Mouse (Mus musculus) brain, embryonic 14.5 days (tissue): ENCODE measurements around the gene Drc3. TPM values are rescaled to one million over a fixed set of nuclear protein-coding genes. Genes with fewer than 3 reads are reported as not detected.
"Not testable (repeated sequence)": the region's sequence is repeated elsewhere in the genome, so short reads cannot be mapped to it uniquely, and the experiment has no call there.

Experiments
- DNase-seq: peaks from one replicate; pipeline ENCODE4 v3.0.0-alpha.2; 2011; ENCODE audit warnings: low read depth
- CTCF ChIP-seq: fragments of 200-500 bp; IDR thresholded peaks from 2 replicates; pipeline ENCODE4 v1.5.1; 2012; ENCODE audit warnings: inconsistent platforms, mild to moderate bottlenecking, moderate library complexity, borderline replicate concordance; ENCODE audit not compliant: insufficient read depth, insufficient read length; ENCODE audit errors: extremely low read depth
- POLR2A ChIP-seq: fragments of 200-500 bp; IDR thresholded peaks from 2 replicates; pipeline ENCODE4 v1.6.1; 2012; ENCODE audit warnings: mild to moderate bottlenecking, inconsistent platforms, borderline replicate concordance; ENCODE audit not compliant: poor library complexity, insufficient read depth, insufficient read length, severe bottlenecking; ENCODE audit errors: extremely low read depth
- polyA plus RNA-seq: library from polyadenylated mRNA; depleted of rRNA; stranded (reverse); fragments of >200 nt; gene quantifications from 2 replicates; pipeline ENCODE4 v1.2.3, GENCODE M21; 2012

The Drc3 gene
- polyA plus RNA-seq, 1 experiment: 7.1 TPM

DNA sequence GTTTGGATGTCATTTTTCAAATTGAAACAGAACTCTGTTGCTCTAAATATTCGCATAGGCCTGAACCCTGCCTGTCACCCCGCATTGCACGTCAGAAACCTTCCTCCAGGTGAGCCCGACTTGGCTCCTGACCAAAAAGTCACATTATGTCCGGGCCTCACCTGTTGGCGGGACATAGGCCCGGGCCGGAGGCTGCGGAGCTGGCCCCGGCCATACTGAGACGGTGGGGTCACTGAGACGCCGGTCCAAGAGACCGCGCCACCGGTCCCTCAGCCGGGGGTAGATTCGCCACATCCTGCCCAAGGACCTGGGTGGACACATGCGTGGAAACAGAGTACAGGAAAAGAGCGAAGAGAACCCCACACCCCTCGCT, 63.4 kb downstream of the Drc3 start:
- no peak for TF ChIP-seq POLR2A
- TF ChIP-seq CTCF: no peak
- no peak for DNase-seq

DNA sequence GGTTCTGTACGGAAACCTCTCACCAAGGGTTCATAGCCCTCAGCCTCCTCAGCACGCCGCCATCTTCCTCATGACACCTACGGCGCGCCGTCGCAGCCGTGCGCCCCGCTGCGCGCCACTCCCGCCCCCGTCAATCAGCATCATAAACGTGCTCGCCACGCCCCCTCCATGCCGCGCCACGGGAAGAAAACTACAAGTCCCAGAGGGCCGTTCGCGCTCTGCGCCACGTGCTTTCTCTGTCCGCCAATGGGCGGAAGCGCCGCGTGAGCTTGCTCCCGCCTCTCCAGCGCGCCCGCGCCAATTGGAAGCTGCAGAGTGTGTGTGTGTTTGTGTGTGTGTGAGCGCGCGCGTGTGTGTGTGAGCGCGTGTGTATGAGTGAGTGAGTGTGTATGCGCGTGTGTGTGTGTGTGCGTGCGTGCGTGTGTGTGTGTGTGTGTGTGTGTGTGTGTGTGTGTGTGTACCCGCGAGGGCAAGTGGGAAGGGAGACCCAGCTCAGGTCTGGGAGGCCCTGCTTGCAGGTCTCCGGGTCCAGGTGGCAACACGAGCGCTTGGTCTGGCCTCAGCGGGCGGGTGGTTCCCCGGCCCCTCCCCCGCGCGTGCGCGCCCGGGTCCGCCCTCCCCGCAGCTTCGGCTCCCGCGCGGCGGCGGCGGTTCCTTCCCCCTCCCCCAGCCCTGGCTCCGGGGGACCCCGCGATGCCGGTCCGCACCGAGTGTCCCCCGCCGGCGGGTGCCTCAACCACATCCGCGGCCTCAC, 64.0 kb downstream of the Drc3 start, which contains the start of gene Gid4:
Gene Gid4, plus strand, starts transcription at position 183 of the 754 bp plus-strand sequence.
- DNase-seq: peak; percentile 100
- TF ChIP-seq POLR2A (peak; percentile 71; the same call in 1 of the 2 replicates), CTCF (no peak)

DNA sequence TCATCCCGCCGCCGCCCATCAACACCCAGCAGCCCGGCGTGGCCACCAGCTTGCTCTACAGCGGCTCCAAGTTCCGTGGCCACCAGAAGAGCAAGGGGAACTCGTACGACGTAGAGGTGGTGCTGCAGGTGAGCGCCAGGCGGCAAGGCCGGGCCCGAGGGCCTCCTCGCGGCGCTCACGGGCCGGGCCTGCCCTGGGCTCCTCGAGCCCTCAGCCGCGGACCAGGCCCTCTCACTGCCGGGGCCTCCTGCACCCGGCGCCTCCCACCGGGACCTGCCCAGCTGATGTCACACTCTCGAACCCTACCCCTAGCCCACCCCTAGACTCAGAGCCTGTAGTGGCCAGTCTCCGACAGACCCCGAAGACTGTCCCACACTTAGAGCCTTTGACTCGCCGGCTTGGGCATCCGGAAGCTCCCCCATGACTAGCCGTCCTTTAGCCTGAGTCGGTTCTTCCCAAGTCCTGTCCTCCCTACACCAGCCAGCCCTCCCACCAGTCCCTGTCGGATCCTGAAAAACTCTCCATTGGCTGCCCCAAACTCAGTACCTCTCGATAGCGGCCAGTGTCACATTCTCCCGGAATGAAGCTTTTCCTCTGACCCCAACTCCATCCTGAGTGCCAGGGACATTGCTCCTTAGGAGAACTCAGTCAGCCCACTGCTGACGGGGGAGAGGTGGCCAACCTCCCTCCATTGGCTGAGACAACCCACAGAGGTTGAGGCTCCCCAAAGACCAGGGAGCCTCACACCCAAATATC, 64.8 kb downstream of the Drc3 start, which contains the start of gene Atpaf2:
Gene Atpaf2, minus strand, starts transcription at position 741 of the 756 bp plus-strand sequence.
- DNase-seq: peak; percentile 31

DNA sequence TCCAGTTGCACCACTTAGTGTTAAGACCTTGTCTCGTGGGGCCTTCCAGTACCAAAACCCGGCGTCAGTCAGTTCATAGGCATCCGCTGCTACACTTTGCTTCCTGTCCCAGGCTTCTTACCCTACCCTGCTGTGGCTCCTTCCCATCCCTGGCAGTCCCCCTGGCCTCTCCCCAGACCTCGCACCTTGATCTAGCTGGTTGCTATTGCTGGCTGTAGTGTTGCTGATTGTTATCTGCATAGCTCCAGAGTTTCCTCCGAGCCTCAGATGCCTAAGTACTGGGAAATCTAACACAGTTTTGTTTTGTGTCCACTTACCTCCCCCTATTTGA, 65.3 kb downstream of the Drc3 start:
- DNase-seq: no peak
- no peak for TF ChIP-seq POLR2A
- TF ChIP-seq CTCF: no peak

More for the DNA sequence above, 64.8 kb downstream of the Drc3 start, which contains the start of gene Atpaf2:
- TF ChIP-seq CTCF (no peak), POLR2A (peak; percentile 2; the same call in 1 of the 2 replicates)

DNA sequence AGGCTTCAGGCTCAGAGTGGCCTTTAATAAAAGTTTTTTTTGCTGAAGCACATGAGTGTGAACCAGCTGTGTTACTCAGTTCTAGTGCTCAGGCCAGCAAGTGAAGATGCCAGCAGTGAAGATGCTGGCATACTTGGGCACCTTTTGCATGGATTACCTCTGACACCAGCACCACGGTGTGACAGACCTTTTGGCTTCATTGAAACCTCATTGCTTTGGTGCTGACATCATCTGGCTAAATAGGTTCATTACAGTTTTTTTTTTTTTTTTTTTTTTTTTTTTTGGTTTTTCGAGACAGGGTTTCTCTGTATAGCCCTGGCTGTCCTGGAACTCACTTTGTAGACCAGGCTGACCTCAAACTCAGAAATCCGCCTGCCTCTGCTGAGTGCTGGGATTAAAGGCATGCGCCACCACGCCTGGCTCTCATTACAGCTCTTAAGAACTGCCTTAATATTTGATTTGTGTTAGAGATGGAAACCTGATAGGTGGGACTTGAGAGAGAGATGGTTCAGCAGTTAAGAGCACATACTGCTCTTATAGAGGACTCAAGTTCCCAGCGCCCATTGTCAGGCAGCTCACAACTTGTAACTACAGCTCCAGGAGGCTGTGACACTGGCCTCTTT, 69.0 kb downstream of the Drc3 start:
- no peak for DNase-seq
- TF ChIP-seq POLR2A (no peak), CTCF (no peak)

DNA sequence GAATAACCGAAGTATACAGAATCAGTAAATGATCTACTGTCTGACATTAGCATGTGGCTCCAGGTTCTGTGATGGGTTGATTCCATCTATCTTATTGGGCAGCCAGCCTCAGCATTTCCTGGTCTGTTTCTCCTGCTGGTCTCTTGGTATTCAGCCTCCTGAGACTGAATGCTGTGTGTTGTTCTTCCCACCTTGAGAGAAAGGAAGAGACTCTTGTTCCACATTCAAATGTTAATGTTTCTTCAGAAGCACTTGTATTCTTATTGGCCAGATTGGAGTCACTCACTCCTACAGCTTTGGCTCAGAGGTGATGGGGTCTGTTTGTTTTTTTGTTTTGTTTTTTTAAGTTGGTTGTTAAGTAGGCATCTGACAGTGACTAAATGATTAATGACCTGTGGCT, 69.9 kb downstream of the Drc3 start:
- no peak for TF ChIP-seq CTCF
- TF ChIP-seq POLR2A: no peak
- no peak for DNase-seq

DNA sequence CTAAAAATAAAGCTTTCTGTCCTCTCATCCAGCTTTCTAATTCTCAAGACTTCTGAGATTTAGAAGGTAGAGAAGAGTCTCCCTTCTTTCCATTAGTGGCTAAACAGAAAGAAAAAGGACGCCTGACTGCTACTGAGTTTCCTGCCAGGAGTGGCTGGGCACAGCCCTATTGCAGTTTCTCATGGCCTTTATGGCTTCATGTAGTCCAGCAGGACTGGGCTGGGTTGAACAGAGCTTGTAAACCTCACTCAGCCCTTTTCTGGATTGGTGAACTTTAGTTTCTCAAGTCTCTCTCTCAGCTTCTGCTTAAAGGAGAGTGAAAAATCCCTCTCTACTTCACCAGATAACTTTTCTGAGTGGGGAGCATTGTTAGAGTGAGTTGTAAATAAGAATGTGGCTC, 73.3 kb downstream of the Drc3 start:
- TF ChIP-seq POLR2A: no peak
- TF ChIP-seq CTCF: no peak
- DNase-seq: no peak

DNA sequence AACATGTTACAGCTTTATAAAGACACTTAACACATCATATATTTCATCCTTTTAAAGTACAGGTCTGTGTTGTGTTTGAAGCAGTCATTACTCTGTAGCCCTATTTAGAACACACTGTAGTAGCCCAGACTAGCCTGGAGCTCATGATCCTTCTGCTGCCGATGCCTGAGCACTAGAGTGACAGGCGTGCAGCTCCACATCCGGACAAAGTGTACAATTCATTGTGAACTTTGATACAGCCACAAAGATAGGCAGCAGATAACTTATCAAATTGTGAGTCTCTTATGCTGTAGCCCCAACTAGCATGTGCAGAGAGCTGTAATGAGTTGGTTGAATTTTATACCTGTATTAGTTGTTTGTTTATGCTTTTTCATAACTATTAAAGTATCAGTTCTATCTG, 74.5 kb downstream of the Drc3 start:
- TF ChIP-seq CTCF (no peak), POLR2A (no peak)
- no peak for DNase-seq

DNA sequence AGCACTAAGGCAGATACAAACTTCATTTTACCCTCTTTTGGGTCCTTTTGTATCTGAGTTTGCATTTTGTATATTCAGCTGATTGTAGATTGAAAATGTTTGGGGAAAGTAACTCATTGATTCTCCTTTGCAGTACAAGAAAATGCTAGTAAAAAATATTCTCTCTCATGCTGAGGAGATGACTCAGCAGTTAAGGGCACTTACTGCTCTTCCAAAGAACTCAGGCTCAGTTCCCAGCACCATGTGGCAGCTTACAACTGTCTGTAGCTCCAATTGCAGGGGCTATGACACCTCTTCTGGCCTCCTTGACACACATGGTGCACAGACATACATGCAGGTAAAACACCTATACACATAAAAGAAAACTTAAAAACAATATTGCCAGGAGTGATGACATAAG, 80.4 kb downstream of the Drc3 start:
- no peak for TF ChIP-seq CTCF
- TF ChIP-seq POLR2A: no peak
- DNase-seq: no peak

DNA sequence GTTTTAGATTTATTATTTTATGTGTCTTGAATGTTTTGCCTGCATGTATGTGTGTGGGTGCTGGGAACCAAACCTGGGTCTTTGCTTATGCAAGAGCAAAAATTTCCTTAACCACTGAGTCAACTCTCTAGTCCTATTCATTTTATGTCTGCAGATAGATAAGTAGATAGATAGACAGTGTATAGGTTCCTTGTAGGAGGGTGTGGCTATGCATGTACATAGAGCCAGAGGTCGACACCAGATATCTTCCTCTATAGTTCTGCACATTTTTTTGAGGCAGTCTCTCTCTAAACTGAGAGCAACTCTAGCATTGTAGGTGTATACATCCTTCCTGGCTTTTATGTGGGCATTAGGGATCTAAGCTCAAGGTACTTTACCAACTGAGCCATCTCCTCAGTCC, 82.0 kb downstream of the Drc3 start:
- TF ChIP-seq CTCF (no peak), POLR2A (no peak)
- no peak for DNase-seq

DNA sequence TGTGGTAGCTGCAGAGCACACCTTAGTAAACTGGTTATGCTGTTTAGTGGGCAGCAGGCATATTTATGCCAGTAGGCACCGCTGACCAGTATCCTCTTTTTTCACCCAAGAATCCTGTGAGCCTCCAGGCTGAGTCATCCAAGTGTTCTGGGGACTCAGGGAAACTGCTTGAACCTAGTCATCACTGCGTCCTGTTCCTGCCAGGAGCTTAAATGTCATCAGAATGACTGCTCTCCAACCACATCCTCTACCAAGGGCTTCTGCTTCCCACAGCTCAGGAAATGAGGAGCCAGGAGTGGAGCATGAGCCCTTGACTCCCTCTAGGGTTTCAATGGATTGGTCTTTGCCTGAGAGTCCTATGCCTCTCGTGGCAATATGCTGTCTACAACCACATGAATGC, 83.5 kb downstream of the Drc3 start:
- no peak for TF ChIP-seq CTCF
- TF ChIP-seq POLR2A: no peak
- no peak for DNase-seq

DNA sequence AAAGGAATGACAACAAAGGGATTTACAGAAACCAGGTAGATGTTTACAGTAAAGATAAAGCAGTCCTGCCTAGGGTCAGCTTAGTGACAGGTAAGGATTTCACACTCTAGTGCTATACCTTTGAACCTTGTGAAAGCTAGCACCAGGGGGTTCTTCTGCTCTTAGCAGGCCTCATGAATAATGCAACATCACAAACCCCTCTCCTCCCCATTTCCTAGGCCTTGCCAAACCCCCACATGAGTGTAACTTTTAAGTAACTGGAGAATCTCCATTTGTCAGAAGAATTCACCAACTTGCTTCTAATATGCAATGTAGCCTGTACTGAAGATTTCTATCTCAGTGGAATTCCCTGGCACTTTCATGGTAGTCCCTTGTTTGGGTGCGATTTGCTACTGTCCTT, 86.5 kb downstream of the Drc3 start:
- DNase-seq: not testable (repeated sequence)
